Mouse (Mus musculus): Measurements from ENCODE around the gene Llcfc1.

DNA sequence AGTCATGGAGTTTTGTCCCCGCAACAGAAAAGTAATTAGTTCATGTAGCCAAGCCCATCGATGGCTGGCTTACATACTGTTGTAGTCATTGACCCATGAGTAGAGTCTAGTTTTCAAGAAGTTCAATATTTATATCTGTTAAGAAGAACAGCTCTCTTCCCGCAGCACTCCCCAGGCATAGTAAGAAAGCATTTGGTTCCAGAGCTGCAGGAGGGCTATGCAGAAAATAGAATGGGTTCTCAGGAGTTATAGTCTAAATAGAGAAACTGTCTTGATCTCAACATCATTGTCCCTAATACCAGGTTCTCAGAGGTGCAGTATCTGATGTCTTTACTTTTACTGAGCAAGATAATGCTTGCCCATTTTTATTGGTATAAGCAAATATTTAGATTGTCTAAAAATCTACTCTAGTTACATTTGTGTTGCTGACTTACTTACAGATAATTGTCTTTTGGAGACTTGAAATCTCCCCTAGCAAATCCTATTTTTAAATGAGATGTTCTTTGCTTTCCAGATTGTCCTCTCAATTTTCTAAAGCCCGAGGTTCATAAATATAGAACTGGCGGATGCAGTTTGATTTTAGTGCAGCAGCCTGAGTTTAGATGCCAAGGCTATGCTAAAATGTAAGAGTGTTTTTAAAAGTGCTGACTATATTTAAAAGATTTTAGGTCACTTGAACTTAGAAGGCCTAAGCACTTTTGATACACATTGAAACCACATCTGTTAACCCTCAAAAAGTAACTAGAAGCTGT, 50.7 kb downstream of the Llcfc1 start:
- no peak for TF ChIP-seq CTCF (IDR thresholded peaks at IDR 0.05; ENCODE audit: low read depth, low read length)
- TF ChIP-seq POLR2A (IDR thresholded peaks at IDR 0.05; ENCODE audit: borderline replicate concordance, low read depth, low read length) = no peak
